Mouse (Mus musculus) heart, postnatal 10 days (tissue): ENCODE measurements at regions not wholly inside any gene's neighbourhood (a gene's known extent, or its start where the extent isn't known, plus 50 kb on each side); places are given as distances from the start of the nearest gene placed in this dataset.

ENCODE experiments used
- DNase-seq, 2 experiments: peaks; one replicate each; pipeline ENCODE4 v3.0.0; 2021
- intact Hi-C: fragments of 180-260 bp; cut with DNase I; formaldehyde crosslinking; loops from one replicate; pipeline ENCODE4 v1.15.1; 2025

- DNase-seq = no peak
- intact Hi-C loops = no loop called here
Measured at GRCm38 (mm10) chr3:140566996-140567517, 645.1 kb downstream of the Pdha2 start.

- intact Hi-C loops = no loop called here
- DNase-seq = no peak
Measured at GRCm38 (mm10) chr3:140554736-140555135, 657.4 kb downstream of the Pdha2 start.

- peak; percentile 2 to 23 for DNase-seq
- intact Hi-C loops = no loop called here
Measured at GRCm38 (mm10) chr3:140548483-140548882, 663.7 kb downstream of the Pdha2 start.

GRCm38 (mm10) chr3:140531747-140532502, 680.2 kb downstream of the Pdha2 start:
- DNase-seq = no peak
- intact Hi-C loops = no loop called here

GRCm38 (mm10) chr3:140521653-140522278, 690.4 kb downstream of the Pdha2 start:
- intact Hi-C loops = no loop called here
- no peak for DNase-seq

GRCm38 (mm10) chr3:140510835-140511234, 701.3 kb downstream of the Pdha2 start:
- intact Hi-C loops = no loop called here
- peak; percentile 12 to 20 for DNase-seq

GRCm38 (mm10) chr3:140510094-140510493, 702.1 kb downstream of the Pdha2 start:
- intact Hi-C loops = no loop called here
- DNase-seq = no peak

GRCm38 (mm10) chr3:140494134-140494533, 718.0 kb downstream of the Pdha2 start:
- intact Hi-C loops = no loop called here
- DNase-seq = no peak

- DNase-seq = no peak
- intact Hi-C loops = no loop called here
Measured at GRCm38 (mm10) chr3:140477670-140478208, 734.4 kb downstream of the Pdha2 start.

GRCm38 (mm10) chr3:140476534-140476933, 735.6 kb downstream of the Pdha2 start:
- intact Hi-C loops = no loop called here
- DNase-seq = no peak

- intact Hi-C loops = no loop called here
- no peak for DNase-seq
Measured at GRCm38 (mm10) chr3:140452513-140452912, 759.6 kb downstream of the Pdha2 start.

- DNase-seq = no peak
- intact Hi-C loops = no loop called here
Measured at GRCm38 (mm10) chr3:140451148-140451547, 761.0 kb downstream of the Pdha2 start.

- intact Hi-C loops = no loop called here
- DNase-seq = no peak
Measured at GRCm38 (mm10) chr3:140409239-140409638, 802.9 kb downstream of the Pdha2 start.
